Mouse (Mus musculus): Measurements from ENCODE around the gene Tmem63a.
"Not testable (repeated sequence)": the region's sequence is repeated elsewhere in the genome, so short reads cannot be mapped to it uniquely, and the experiment has no call there.

Gene Tmem63a

GRCm38 (mm10) chr1:180958797-180959196 lies 16.7 kb downstream of the Tmem63a start:
- no peak for ATAC-seq (ENCODE audit: low TSS enrichment)

GRCm38 (mm10) chr1:180965786-180966185 lies 23.6 kb downstream of the Tmem63a start:
- ATAC-seq (ENCODE audit: low TSS enrichment) = no peak

- ATAC-seq (ENCODE audit: low TSS enrichment) = peak; percentile 76
Observed at GRCm38 (mm10) chr1:180966542-180966941, 24.4 kb downstream of the Tmem63a start.

- no peak for ATAC-seq (ENCODE audit: low TSS enrichment)
Observed at GRCm38 (mm10) chr1:180967261-180967660, 25.1 kb downstream of the Tmem63a start.

GRCm38 (mm10) chr1:180972941-180973340 lies 30.8 kb downstream of the Tmem63a start:
- ATAC-seq (ENCODE audit: low TSS enrichment) = peak; percentile 41; the same call in 1 of the 2 replicates

- ATAC-seq (ENCODE audit: low TSS enrichment) = peak; percentile 69
Observed at GRCm38 (mm10) chr1:180974126-180974746, 32.1 kb downstream of the Tmem63a start.

- no peak for ATAC-seq (ENCODE audit: low TSS enrichment)
Observed at GRCm38 (mm10) chr1:180976110-180976679, 34.1 kb downstream of the Tmem63a start.

- ATAC-seq (ENCODE audit: low TSS enrichment) = no peak
Observed at GRCm38 (mm10) chr1:180979484-180980251, 37.5 kb downstream of the Tmem63a start.

- peak; percentile 44; the same call in 1 of the 2 replicates for ATAC-seq (ENCODE audit: low TSS enrichment)
Observed at GRCm38 (mm10) chr1:180980464-180980863, 38.3 kb downstream of the Tmem63a start.

- ATAC-seq (ENCODE audit: low TSS enrichment) = not testable (repeated sequence)
Observed at GRCm38 (mm10) chr1:180981298-180982046, 39.3 kb downstream of the Tmem63a start.

GRCm38 (mm10) chr1:180986701-180987100 lies 44.6 kb downstream of the Tmem63a start:
- ATAC-seq (ENCODE audit: low TSS enrichment) = no peak

GRCm38 (mm10) chr1:180987759-180988158 lies 45.6 kb downstream of the Tmem63a start:
- peak; percentile 95 for ATAC-seq (ENCODE audit: low TSS enrichment)

- no peak for ATAC-seq (ENCODE audit: low TSS enrichment)
Observed at GRCm38 (mm10) chr1:180990671-180991070, 48.5 kb downstream of the Tmem63a start.

- peak; percentile 70; the same call in 1 of the 2 replicates for ATAC-seq (ENCODE audit: low TSS enrichment)
Observed at GRCm38 (mm10) chr1:180992142-180992541, 50.0 kb downstream of the Tmem63a start.

- ATAC-seq (ENCODE audit: low TSS enrichment) = no peak
Observed at GRCm38 (mm10) chr1:181000501-181001092, 58.5 kb downstream of the Tmem63a start.

GRCm38 (mm10) chr1:181001217-181001616 lies 59.1 kb downstream of the Tmem63a start:
- ATAC-seq (ENCODE audit: low TSS enrichment) = no peak

GRCm38 (mm10) chr1:181001621-181002020 lies 59.5 kb downstream of the Tmem63a start:
- no peak for ATAC-seq (ENCODE audit: low TSS enrichment)

GRCm38 (mm10) chr1:181003790-181004189 lies 61.6 kb downstream of the Tmem63a start:
- ATAC-seq (ENCODE audit: low TSS enrichment) = no peak

GRCm38 (mm10) chr1:181005331-181005730 lies 63.2 kb downstream of the Tmem63a start:
- no peak for ATAC-seq (ENCODE audit: low TSS enrichment)

GRCm38 (mm10) chr1:181007831-181008230 lies 65.7 kb downstream of the Tmem63a start:
- ATAC-seq (ENCODE audit: low TSS enrichment) = no peak

GRCm38 (mm10) chr1:181008266-181008665 lies 66.1 kb downstream of the Tmem63a start:
- ATAC-seq (ENCODE audit: low TSS enrichment) = no peak
